Mouse (Mus musculus) embryonic fibroblast, embryonic 13.5 days (primary cell): Measurements from ENCODE around the gene Pmepa1.

ENCODE experiments used
- CTCF ChIP-seq: IDR thresholded peaks from 2 replicates; pipeline ENCODE4 v1.5.1; 2011; ENCODE audit warnings: mild to moderate bottlenecking, control low read depth, low read length, moderate library complexity, borderline replicate concordance; ENCODE audit not compliant: insufficient read depth
- POLR2A ChIP-seq: IDR thresholded peaks from 2 replicates; pipeline ENCODE4 v1.6.1; 2011; ENCODE audit warnings: low read depth, mild to moderate bottlenecking, control low read depth, low read length, moderate library complexity

DNA sequence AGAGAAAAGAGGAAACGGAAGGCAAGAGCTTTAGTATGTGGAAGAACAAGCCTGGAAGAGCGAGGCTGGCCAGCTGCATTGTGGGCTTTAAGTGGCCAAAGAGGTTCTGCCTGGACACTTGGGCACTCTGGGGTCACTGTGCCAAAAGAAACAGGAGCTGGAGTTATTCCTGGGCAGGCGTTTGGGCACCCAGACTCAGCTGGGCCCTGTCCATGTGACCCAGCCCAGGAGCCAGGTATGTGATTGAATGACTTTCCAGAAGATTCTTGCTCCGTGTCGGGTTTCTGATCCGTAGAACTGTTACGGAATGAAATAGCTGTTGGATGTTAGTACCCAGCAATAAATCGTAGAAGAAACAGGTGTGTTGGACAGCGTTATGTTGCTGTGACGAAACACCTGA, 32.2 kb upstream of the Pmepa1 start:
- no peak for TF ChIP-seq CTCF
- no peak for TF ChIP-seq POLR2A
